Mouse (Mus musculus): Measurements from ENCODE around the gene Trak1. TPM values are rescaled to one million over a fixed set of nuclear protein-coding genes. Genes with fewer than 3 reads are reported as not detected.
"Not testable (repeated sequence)": the region's sequence is repeated elsewhere in the genome, so short reads cannot be mapped to it uniquely, and the experiment has no call there.

Gene Trak1
- polyA plus RNA-seq, 1 experiment from 2014 or later = 53.6 TPM

DNA sequence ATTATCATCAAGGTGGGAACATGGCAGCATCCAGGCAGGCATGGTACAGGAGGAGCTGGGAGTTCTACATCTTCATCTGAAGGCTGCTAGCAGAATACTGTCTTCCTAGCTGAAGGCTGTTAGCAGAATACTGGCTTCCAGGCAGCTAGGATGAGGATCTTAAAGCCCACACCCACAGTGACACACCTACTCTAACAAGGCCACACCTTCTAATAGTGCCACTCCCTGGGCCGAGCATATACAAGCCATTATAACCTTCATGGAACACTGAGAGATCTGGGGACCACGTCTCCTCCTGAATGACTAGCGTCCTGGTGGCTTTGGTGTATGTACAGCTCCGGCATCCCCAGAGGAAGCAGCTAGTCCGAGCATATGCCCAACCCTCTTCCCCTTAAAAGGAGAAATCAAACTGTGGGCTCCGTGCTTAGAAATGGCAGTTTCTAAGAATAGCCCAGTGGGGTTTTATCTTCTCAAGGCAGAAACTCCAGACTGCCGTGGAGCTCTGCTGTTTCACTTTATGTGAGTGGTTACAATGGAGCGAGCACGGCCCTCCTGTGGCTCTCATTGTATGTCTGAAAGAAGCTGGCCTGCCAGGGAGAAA is 155.1 kb downstream of the Trak1 start:
- not testable (repeated sequence) for H3K9ac ChIP-seq (replicated peaks; ENCODE audit: low read length); H3K27ac ChIP-seq (replicated peaks; ENCODE audit: low read depth, low read length); ATAC-seq (ENCODE audit: low FRiP score, low TSS enrichment); H3K4me3 ChIP-seq (replicated peaks; ENCODE audit: low read depth, low read length); H3K4me2 ChIP-seq (ENCODE audit: low read length); H3K9me3 ChIP-seq (ENCODE audit: control insufficient read depth, low read length); H3K4me1 ChIP-seq (ENCODE audit: control insufficient read depth, insufficient read depth, low read length); H3K27me3 ChIP-seq (ENCODE audit: control insufficient read depth, insufficient read depth, low read length)
- H3K36me3 ChIP-seq (ENCODE audit: control insufficient read depth, insufficient read depth, low read length) = peaks cover 92% of the 10 kb centered on the region
- DNase-seq = peak; percentile 12
- WGBS = 46% methylated on average over 9 of the region's 9 CpGs

DNA sequence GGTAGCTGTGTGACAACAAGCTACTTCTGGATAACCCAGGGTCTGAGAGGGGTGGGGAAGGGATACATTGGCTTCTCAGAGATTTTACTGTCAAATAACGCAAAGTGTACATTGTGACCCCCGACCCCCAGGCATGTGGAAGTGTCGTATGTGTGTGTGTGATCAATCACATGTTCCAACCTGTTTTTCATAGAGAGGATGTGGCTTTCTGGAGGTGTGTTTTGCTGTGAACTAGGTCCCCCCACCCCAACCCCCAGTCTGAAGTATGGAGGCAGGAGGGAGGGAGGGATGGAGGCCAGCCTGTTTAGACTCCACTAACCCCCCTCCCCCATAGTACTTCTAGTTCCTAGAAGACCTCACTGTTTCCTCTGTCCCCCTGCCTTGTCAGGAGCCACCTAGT is 157.6 kb downstream of the Trak1 start:
- no peak overlapping the region for H3K9ac ChIP-seq (replicated peaks; ENCODE audit: low read length)
- no peak overlapping the region for H3K27ac ChIP-seq (replicated peaks; ENCODE audit: low read depth, low read length)
- peaks cover 81% of the 10 kb centered on the region for H3K36me3 ChIP-seq (ENCODE audit: control insufficient read depth, insufficient read depth, low read length)
- no peak for DNase-seq
- H3K4me2 ChIP-seq (ENCODE audit: low read length) = no peak overlapping the region
- H3K4me1 ChIP-seq (ENCODE audit: control insufficient read depth, insufficient read depth, low read length) = no peaks in the 10 kb centered on the region
- no peaks in the 10 kb centered on the region for H3K9me3 ChIP-seq (ENCODE audit: control insufficient read depth, low read length)
- H3K4me3 ChIP-seq (replicated peaks; ENCODE audit: low read depth, low read length) = no peak overlapping the region
- no peak for ATAC-seq (ENCODE audit: low FRiP score, low TSS enrichment)
- WGBS = 94% methylated on average over 3 of the region's 3 CpGs
- no peaks in the 10 kb centered on the region for H3K27me3 ChIP-seq (ENCODE audit: control insufficient read depth, insufficient read depth, low read length)

DNA sequence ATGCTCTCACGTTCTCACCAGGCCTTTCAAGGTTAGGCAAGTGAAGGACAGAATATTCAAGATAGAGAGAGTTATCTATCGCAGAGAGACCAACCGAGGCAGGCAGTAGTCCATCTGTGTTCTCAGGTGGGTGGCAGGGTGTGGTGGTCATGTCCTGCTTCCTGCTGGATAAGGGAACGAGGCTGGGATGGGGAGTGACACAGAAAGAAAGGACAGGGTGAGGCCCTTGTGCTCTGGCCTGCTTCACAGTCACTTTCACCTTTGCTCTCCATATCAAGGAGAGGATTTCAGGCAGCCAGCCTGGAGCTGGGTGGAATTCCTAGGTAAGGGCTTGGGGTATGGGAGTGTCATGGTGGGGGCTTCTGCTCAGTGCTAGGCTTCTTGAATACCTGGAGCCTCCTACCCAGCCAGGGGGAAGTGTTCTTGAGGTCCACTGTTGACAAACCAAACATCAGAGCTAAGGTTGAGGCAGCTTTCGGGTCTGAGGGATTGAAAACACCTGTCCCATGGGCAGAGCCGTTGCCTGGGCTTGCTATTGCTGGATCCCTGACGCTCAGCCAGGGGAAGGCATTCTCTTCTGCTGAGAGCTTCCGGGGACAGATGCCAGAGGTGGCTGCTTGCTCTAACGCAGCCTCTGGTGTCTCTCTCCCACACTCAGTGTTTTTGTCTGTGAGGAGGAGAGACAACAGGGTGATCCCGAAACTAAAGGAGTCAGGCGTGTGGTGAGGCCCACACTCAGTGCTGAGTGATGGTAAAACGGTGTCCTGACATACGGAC is 159.6 kb downstream of the Trak1 start:
- H3K36me3 ChIP-seq (ENCODE audit: control insufficient read depth, insufficient read depth, low read length) = peaks cover 80% of the 10 kb centered on the region
- WGBS = 96% methylated on average over 13 of the region's 13 CpGs
- H3K9me3 ChIP-seq (ENCODE audit: control insufficient read depth, low read length) = no peaks in the 10 kb centered on the region
- ATAC-seq (ENCODE audit: low FRiP score, low TSS enrichment) (no peak), DNase-seq (no peak)
- H3K4me3 ChIP-seq (replicated peaks; ENCODE audit: low read depth, low read length) = no peak overlapping the region
- no peak overlapping the region for H3K27ac ChIP-seq (replicated peaks; ENCODE audit: low read depth, low read length)
- H3K9ac ChIP-seq (replicated peaks; ENCODE audit: low read length) = no peak overlapping the region
- no peak overlapping the region for H3K4me2 ChIP-seq (ENCODE audit: low read length)
- no peaks in the 10 kb centered on the region for H3K27me3 ChIP-seq (ENCODE audit: control insufficient read depth, insufficient read depth, low read length)
- H3K4me1 ChIP-seq (ENCODE audit: control insufficient read depth, insufficient read depth, low read length) = no peaks in the 10 kb centered on the region

DNA sequence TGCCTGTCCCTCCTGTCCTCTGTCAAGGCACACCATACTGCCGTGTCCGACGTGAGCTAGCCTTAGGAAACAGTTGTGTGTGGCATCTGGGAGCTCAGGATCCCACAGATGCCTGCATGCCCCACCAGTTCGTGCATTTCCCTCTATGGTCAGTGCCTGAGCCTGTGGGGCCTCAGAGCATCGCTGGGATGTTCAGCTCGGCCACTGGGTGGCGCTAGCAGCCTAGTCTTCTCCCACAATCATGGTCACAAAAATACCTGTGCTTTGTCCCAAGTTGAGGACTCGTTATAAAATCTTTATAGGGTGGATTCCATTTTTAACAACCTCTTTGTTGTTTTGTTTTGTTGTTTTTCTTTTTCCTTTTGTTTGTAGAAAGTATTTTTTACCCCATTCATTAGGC is 161.2 kb downstream of the Trak1 start:
- ATAC-seq (ENCODE audit: low FRiP score, low TSS enrichment) (no peak), DNase-seq (peak; percentile 78)
- H3K9ac ChIP-seq (replicated peaks; ENCODE audit: low read length) = no peak overlapping the region
- H3K27me3 ChIP-seq (ENCODE audit: control insufficient read depth, insufficient read depth, low read length) = no peaks in the 10 kb centered on the region
- no peak overlapping the region for H3K4me2 ChIP-seq (ENCODE audit: low read length)
- H3K4me3 ChIP-seq (replicated peaks; ENCODE audit: low read depth, low read length) = no peak overlapping the region
- H3K27ac ChIP-seq (replicated peaks; ENCODE audit: low read depth, low read length) = no peak overlapping the region
- H3K9me3 ChIP-seq (ENCODE audit: control insufficient read depth, low read length) = no peaks in the 10 kb centered on the region
- H3K36me3 ChIP-seq (ENCODE audit: control insufficient read depth, insufficient read depth, low read length) = peaks cover 75% of the 10 kb centered on the region
- WGBS = 36% methylated on average over 8 of the region's 8 CpGs
- H3K4me1 ChIP-seq (ENCODE audit: control insufficient read depth, insufficient read depth, low read length) = no peaks in the 10 kb centered on the region

DNA sequence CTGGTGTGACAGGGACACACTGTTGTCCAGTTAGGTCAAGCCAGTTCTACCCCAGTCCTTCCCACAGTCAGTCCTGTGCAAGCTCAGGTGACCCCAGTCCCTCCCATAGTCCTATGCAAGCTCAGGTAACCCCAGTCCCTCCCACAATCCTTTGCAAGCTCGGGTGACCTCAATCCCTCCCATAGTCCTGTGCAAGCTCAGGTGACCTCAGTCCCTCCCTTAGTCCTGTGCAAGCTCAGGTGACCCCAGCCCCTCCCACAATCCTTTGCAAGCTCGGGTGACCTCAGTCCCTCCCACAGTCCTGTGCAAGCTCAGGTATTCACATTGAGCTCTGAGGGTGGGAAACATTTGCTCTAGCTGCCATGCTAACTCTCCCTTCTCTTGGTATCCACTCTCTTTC is 162.6 kb downstream of the Trak1 start:
- H3K27me3 ChIP-seq (ENCODE audit: control insufficient read depth, insufficient read depth, low read length) = no peaks in the 10 kb centered on the region
- no peak for DNase-seq
- no peak for ATAC-seq (ENCODE audit: low FRiP score, low TSS enrichment)
- H3K36me3 ChIP-seq (ENCODE audit: control insufficient read depth, insufficient read depth, low read length) = peaks cover 69% of the 10 kb centered on the region
- no peak overlapping the region for H3K4me2 ChIP-seq (ENCODE audit: low read length)
- no peaks in the 10 kb centered on the region for H3K4me1 ChIP-seq (ENCODE audit: control insufficient read depth, insufficient read depth, low read length)
- 86% methylated on average over 2 of the region's 2 CpGs for WGBS
- H3K9ac ChIP-seq (replicated peaks; ENCODE audit: low read length) = no peak overlapping the region
- H3K27ac ChIP-seq (replicated peaks; ENCODE audit: low read depth, low read length) = no peak overlapping the region
- H3K4me3 ChIP-seq (replicated peaks; ENCODE audit: low read depth, low read length) = no peak overlapping the region
- H3K9me3 ChIP-seq (ENCODE audit: control insufficient read depth, low read length) = no peaks in the 10 kb centered on the region

DNA sequence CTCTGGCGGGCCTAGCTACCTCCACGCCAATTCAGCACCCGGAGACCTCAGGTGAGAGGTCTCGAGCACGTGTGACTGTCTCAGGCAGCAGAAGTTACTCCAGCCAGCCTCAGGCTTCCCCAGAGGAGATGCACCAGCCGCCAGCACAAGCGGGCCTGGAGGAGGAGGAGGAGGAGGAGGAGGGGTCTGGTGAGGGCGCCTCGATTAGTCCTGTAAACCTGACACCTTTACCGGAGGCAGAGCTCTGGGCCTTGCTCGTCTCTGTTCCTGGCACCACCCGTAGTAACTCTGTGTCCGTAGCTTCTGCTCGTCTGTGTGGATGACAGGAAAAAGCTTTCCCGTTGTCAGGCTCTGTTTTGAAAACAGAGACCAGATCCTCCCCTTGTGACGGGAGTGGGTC is 163.2 kb downstream of the Trak1 start:
- Histone ChIP-seq H3K27me3 (ENCODE audit: control insufficient read depth, insufficient read depth, low read length) (no peaks in the 10 kb centered on the region), H3K4me1 (ENCODE audit: control insufficient read depth, insufficient read depth, low read length) (no peaks in the 10 kb centered on the region), H3K4me3 (replicated peaks; ENCODE audit: low read depth, low read length) (no peak overlapping the region), H3K9ac (replicated peaks; ENCODE audit: low read length) (no peak overlapping the region), H3K36me3 (ENCODE audit: control insufficient read depth, insufficient read depth, low read length) (peaks cover 64% of the 10 kb centered on the region), H3K9me3 (ENCODE audit: control insufficient read depth, low read length) (no peaks in the 10 kb centered on the region), H3K27ac (replicated peaks; ENCODE audit: low read depth, low read length) (no peak overlapping the region), H3K4me2 (ENCODE audit: low read length) (no peak overlapping the region)
- WGBS = 86% methylated on average over 16 of the region's 16 CpGs
- DNase-seq (no peak), ATAC-seq (ENCODE audit: low FRiP score, low TSS enrichment) (no peak)

DNA sequence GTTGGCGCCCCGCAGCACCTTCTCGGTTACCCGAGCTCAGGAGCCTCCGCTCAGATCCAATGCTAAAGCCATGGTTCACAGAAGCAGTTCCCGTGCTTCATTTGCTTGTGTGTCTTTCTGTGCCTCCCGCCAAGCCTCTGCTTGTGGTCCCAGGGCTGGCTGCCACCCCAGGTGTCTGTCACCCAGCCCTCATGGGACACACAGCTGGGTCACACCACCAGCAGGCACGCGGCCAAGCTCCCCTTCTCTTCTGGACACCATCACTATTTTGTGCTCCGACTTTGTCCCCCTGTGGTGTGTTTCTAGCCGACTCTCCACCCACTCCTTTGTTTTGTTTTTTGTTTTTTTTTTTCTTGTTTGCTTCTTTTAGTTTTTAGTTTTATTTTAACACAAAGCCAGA is 170.2 kb downstream of the Trak1 start:
- no peaks in the 10 kb centered on the region for H3K9me3 ChIP-seq (ENCODE audit: control insufficient read depth, low read length)
- 81% methylated on average over 11 of the region's 11 CpGs for WGBS
- no peak overlapping the region for H3K4me3 ChIP-seq (replicated peaks; ENCODE audit: low read depth, low read length)
- no peak for DNase-seq
- H3K36me3 ChIP-seq (ENCODE audit: control insufficient read depth, insufficient read depth, low read length) = peaks cover 36% of the 10 kb centered on the region
- ATAC-seq (ENCODE audit: low FRiP score, low TSS enrichment) = no peak
- H3K27me3 ChIP-seq (ENCODE audit: control insufficient read depth, insufficient read depth, low read length) = no peaks in the 10 kb centered on the region
- no peak overlapping the region for H3K27ac ChIP-seq (replicated peaks; ENCODE audit: low read depth, low read length)
- no peaks in the 10 kb centered on the region for H3K4me1 ChIP-seq (ENCODE audit: control insufficient read depth, insufficient read depth, low read length)
- H3K9ac ChIP-seq (replicated peaks; ENCODE audit: low read length) = no peak overlapping the region
- no peak overlapping the region for H3K4me2 ChIP-seq (ENCODE audit: low read length)

DNA sequence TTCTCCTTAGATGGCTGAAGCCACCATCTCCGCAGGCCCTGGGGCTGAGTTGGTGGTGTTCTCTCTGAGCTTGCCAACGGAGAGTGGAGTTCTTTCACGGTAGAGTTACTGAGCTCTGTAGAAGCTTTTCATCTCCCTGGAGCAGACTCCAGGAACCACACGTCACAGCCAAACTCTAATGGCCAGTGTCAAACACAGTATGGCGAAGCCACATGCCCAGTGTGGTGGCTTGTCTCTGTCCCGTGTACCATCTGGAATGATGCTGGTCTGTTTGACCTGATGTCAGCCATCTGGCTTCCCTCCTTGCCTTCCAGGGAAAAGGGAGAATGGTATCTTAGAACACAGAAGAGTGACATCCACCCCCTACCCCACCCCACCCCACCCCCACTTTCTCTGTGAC is 172.4 kb downstream of the Trak1 start:
- H3K27ac ChIP-seq (replicated peaks; ENCODE audit: low read depth, low read length) = no peak overlapping the region
- ATAC-seq (ENCODE audit: low FRiP score, low TSS enrichment) (no peak), DNase-seq (no peak)
- H3K36me3 ChIP-seq (ENCODE audit: control insufficient read depth, insufficient read depth, low read length) = peaks cover 40% of the 10 kb centered on the region
- no peak overlapping the region for H3K4me3 ChIP-seq (replicated peaks; ENCODE audit: low read depth, low read length)
- no peaks in the 10 kb centered on the region for H3K4me1 ChIP-seq (ENCODE audit: control insufficient read depth, insufficient read depth, low read length)
- H3K4me2 ChIP-seq (ENCODE audit: low read length) = no peak overlapping the region
- no peak overlapping the region for H3K9ac ChIP-seq (replicated peaks; ENCODE audit: low read length)
- 83% methylated on average over 6 of the region's 6 CpGs for WGBS
- no peaks in the 10 kb centered on the region for H3K9me3 ChIP-seq (ENCODE audit: control insufficient read depth, low read length)
- no peaks in the 10 kb centered on the region for H3K27me3 ChIP-seq (ENCODE audit: control insufficient read depth, insufficient read depth, low read length)

DNA sequence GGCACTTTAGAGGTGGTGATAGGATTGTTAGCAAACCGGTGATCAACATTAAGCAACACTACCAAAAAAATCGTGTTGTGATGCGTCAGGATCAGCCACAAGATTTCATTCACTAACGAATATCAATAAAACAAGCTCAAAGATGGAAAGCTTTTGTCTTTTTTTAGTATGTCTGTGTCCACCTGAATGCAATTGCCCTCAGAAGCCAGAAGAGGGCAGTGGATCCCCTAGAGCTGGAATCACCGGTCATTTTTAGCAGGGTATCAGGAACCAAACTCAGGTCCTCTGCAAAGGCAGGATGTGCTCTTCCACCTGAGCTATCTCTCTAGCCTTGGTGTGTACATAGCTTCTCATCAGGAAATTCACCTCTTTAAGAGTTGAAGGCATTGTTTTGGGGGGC is 177.5 kb downstream of the Trak1 start:
- 85% methylated on average over 5 of the region's 5 CpGs for WGBS
- Histone ChIP-seq H3K36me3 (ENCODE audit: control insufficient read depth, insufficient read depth, low read length) (peaks cover 24% of the 10 kb centered on the region), H3K4me3 (replicated peaks; ENCODE audit: low read depth, low read length) (no peak overlapping the region), H3K9ac (replicated peaks; ENCODE audit: low read length) (no peak overlapping the region), H3K9me3 (ENCODE audit: control insufficient read depth, low read length) (no peaks in the 10 kb centered on the region), H3K27me3 (ENCODE audit: control insufficient read depth, insufficient read depth, low read length) (no peaks in the 10 kb centered on the region), H3K27ac (replicated peaks; ENCODE audit: low read depth, low read length) (no peak overlapping the region), H3K4me1 (ENCODE audit: control insufficient read depth, insufficient read depth, low read length) (no peaks in the 10 kb centered on the region), H3K4me2 (ENCODE audit: low read length) (no peak overlapping the region)
- ATAC-seq (ENCODE audit: low FRiP score, low TSS enrichment) (no peak), DNase-seq (no peak)
